Mouse (Mus musculus) adrenal gland, adult 8-10 months (tissue): ENCODE data around the gene Por. TPM values are rescaled to one million over a fixed set of nuclear protein-coding genes. Genes with fewer than 3 reads are reported as not detected.
A peak's percentile ranks its signal among the peaks of the same experiment; 100 is the strongest.

Source experiments
- DNase-seq: peaks from one replicate; pipeline ENCODE4 v3.0.0; 2022
- total RNA-seq, 4 experiments: library from RNA; stranded (reverse); gene quantifications; 2 replicates each; pipeline ENCODE4 v1.2.4; 2022

Por gene
- total RNA-seq, 4 experiments from 2014 or later, result 229 to 400 (median 271) TPM

DNA sequence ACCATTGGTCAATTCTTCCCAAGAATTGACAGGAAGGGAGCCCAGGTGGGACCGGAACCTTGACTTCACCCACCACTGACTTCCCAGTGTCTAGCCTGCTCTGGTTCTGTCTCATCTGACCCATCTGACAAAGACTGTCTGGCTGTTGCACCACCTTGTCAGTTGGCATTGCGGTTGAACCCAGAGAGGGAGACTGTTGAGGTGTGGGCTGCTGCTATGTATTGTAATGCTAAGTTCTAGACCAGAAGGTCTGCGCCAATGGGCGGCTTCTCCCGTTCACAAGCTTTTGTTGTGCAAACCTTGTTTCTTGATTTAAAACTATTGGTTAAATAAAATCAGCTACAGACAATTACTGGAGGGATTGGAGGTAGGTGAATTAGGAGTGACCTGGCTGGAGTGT is 12.7 kb upstream of the Por start:
- no peak for DNase-seq

DNA sequence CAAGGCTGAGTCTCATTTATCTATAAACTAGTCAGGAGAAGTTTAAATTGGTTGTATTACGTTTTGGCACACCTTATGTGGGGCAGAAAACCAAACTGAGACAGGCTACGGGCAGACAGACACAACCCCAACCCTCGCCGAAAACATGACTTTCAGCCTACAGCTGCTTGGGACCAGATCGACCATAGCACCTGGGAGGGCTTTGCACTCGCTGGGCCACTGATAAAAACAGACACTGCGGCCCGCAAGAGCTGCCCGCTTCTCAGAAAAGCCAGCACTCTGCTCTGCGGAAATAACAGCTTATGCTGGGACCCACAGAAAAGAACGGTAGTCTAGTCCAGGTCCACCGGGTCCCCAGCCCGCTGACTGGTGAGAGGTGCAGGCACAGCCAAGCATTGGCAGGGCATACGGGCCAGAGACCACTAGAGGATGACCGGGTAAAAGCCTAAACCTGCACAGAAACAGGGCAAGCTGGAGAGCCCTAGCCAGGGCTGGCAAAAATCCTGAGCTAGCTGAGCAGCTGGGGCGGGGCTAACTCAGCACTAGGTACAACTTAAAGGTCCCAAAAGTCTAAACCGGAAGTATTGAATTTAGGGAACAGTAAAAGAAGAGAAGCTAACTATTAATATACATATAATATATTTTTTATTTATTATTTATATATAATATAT is 12.0 kb upstream of the Por start:
- DNase-seq, result no peak

DNA sequence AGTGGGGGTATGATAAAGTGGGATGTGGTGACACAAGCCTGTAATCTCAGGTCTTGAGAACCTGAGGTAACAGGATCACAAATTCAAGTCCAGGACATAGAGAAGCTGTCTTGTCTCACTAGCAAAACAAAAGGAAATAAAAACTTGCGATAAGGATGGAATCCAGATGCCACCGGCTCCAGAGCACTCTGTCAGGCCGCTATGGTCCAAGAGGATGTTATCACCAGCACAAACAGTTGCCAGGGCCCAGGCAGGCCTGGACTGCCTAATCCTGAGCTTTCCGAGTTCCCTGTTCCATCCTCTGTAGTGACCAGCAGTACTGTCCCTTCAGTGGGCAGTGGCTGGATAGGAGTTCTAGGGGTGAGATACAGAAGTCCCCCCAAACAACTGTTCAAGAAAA is 9.9 kb upstream of the Por start:
- DNase-seq, result no peak

DNA sequence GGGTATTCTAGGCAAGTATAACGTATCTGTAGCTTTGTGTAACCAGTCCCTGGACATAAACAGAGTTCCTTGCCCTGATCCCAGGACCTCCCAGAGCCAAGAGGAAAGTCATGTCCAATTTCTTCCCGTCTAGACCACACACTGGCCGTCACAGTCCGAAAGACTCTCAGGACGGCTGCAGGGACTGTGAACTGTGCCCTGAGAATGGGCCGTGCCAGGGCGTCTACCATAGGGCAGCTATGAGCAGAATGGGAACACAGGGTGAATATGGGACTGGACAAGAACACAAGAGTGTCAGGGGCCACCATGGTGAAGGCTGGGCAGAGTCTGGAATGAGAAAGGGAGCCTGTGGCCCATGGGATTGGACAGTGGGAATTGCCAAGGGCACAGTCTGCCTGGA is 9.3 kb upstream of the Por start:
- DNase-seq, result no peak

DNA sequence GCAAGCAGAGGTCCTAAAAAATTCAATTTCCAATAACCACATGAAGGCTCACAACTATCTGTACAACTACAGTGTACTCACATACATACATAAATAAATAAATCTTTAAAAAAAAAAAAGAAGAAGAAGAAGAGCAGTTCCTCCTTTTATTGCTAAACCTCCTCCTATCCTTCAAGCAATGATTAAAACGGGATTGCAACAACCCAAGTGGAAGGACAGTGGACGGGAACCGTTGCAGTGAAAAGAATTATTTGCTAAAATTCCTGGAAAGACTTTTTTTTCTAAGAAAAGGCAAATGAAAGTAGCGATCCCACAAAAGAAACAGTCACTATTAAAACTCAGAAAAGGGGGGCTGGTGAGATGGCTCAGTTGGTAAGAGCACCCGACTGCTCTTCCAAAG is 2.9 kb upstream of the Por start:
- DNase-seq, result no peak

DNA sequence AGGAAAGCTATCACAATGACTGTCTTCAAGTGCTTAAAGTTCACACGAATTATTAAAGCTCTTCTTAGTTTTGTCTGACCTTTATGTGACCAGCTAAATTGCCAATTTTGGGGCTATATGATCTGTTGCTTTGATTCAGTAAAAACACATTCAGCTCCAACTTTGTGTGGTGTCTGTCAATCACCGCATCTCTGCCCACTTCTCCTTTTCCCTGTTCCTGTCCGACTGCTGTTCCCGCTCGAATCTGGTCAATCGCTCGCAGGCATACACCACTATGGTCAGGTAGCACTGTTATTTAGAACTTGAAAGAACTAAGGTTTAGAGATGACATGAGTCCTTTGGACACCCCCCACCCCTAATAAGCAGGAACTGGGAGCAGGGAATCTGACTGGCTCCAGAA is 1.8 kb upstream of the Por start:
- no peak for DNase-seq

DNA sequence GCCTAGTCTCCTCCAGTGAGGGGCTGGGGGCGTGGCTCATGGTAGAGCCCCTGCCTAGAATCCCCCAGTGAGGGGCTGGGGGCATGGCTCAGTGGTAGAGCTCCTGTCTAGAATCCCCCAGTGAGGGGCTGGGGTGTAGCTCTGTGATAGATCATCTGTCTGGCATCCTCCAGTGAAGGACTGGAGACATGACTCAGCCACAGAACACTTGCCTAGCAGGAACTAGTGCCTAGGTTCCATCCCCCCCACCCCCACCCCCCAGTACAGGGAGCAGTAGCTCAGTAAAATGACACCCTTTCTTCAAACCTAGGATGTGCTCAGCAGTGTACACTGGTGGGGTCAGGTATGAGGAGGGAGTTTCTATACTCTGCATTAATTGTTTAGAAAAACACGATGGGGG is 1.0 kb downstream of the Por start:
- no peak for DNase-seq

DNA sequence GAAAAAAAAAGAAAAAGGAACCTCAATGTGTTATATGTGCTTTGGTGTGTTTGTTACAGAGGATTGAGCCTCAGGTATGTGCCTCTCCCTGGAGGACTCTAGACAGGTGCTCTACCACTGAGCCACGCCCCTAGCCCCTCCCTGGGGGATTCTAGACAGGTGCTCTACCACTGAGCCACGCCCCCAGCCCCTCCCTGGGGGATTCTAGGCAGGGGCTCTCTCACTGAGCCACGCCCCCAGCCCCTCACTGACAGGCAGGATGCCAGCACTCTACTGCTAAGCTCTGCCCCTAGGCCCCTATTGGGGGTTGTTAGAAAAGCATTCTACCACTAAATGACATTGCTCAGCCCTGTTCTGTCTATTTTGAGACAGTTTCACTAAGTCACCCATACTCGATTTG is 2.7 kb downstream of the Por start:
- DNase-seq, result no peak

DNA sequence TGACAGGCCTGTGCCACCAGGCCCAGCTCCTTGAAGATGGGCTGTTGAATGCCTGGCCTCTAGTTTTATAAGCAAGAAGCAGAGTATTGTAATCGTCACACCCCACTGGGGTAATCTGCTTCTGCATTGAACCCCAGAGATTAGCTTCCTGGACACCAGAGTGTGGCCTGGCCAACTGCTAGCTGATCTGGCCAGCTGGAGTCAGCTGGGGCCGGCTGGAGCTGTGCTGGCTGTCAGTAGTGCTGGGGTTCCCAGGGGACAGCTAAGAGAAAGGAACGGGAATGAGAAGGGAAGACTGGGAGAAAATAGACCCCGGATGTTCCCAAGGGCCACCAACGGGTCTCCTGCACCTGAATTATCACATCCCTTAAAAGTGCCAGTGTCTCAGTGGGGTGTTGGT is 3.1 kb downstream of the Por start:
- no peak for DNase-seq

DNA sequence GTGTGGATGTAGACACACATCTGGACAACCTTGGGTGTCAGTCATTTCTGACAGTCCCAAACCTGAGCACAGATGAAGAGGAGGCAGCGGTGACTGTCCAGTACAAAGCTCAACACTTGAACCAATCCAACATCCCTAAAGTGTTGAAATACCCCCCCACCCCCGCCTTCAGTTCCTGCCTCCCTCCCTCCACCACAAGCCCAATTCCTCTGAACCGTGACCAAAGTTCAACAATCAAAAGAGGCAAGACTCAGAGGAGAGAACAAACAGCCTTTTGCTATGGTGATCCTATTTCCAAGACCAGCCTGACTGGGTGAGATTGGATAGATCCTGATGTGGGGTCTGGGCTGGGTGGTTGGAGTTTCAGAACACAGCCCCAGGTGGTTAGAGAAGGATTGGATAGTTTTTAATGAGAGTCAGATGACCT is 4.5 kb downstream of the Por start:
- DNase-seq, result no peak

DNA sequence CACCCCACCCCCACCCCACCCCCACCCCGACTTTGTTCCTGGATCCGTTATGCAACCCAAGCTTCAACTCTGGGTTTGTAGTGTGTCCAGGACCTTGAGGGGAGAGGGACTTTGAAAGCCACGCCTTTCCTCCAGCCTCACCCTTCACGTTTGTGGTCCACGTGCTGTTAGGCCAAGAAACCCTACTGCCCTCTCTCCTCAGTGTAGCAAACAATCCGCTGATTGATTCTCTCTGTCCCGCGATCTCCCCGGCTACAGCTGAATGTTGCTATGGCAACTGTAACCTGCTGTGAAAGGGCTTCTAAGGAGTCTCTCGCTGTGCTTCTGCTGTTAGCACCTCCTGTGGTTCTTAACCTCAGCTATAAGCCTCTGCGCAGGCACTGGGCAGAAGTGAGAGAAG is 5.0 kb downstream of the Por start:
- DNase-seq, result peak; percentile 92

DNA sequence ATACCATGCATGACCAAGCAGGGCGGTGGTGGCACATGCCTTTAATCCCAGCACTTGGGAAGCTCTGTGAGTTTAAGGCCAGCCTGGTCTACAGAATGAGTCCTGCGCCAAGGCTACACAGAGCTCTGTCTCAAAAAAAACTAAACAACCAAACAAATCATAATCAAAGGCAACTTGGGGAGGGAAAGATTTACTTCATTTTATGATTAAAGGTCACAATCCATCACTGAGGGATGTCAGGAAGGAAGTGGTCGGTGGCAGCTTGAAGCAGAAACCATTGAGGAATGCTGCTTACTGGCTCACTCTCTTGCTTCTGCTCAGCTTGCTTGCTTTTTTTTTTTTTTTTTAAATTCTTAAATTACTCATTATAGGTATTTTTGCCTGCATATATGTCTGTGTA is 6.9 kb downstream of the Por start:
- DNase-seq, result no peak

DNA sequence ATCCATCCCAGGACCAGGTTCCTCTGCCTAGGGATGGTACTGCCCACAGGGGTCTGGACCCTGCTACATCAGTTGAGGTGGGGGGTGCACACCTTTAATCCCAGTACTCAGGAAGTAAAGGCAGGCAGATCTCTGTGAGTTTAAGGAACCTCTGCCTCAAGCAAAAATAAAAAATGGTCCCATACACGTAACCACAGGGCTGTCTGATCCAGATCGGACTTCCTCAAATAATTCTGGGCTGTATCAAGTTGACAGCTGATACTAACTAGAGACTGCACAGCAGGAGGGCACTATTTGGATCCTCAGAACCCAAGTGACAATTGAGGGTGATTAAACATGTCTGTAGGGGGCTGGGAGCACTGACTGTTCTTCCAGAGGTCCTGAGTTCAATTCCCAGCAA is 7.4 kb downstream of the Por start:
- no peak for DNase-seq

DNA sequence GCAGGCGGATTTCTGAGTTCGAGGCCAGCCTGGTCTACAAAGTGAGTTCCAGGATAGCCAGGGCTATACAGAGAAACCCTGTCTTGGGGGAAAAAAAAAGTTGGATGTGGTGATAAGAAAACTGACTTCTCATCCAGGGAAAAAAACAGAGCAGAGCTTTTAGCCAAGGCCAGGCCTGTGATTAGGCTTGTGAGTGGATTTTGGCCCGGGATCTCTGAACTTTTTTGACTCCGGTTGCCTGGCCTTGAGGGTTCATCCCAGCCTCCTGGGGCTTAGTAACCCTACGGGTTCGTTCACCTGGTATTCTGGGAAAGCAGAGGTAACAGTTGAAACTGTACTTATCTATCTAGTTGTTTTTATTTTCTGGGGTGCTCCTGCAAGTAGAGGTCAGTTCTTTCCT is 8.6 kb downstream of the Por start:
- peak; percentile 78 for DNase-seq

DNA sequence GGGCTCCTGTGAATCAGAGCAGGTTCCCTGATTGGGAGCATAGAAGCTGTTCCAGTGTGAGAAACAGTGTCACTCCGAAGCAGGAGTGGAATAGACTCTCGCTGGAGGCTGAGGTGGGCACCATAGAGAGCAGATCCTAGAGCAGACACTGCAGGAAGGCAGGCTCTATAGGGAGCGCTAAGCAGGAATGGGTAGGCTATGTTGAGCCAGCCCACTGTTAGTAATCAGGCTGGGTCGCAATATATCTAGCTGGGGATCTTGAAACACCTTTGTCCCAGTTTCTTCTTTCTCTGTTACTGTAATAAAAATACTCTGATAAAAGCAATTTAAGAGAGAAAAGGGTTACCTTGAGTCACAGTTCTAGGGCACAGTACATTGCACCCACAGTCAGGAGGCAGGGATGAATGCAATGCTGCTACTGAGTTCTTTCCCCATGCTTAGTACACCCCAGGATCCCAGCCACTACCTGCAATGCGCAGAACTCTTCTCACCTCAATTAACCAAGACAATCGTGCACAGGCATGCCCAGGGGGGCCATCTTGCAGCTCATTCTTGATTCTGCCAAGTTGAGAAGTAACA is 11.2 kb downstream of the Por start:
- no peak for DNase-seq

DNA sequence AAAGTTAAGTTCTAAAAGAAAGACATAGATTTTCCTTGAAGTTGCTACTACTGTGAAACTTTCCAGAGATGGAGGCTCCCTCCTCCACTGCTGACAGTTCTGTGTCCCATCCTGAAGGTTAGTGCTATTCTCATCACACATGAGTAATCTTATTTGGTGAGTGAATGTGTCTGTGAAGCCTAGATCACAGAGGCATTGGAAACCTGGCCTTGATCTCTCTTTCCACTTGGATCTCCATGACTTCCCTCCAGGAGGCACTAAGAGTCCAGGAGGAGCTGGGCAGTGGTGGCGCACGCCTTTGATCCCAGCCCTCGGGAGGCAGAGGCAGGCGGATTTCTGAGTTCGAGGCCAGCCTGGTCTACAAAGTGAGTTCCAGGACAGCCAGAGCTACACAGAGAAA is 12.2 kb downstream of the Por start:
- no peak for DNase-seq

DNA sequence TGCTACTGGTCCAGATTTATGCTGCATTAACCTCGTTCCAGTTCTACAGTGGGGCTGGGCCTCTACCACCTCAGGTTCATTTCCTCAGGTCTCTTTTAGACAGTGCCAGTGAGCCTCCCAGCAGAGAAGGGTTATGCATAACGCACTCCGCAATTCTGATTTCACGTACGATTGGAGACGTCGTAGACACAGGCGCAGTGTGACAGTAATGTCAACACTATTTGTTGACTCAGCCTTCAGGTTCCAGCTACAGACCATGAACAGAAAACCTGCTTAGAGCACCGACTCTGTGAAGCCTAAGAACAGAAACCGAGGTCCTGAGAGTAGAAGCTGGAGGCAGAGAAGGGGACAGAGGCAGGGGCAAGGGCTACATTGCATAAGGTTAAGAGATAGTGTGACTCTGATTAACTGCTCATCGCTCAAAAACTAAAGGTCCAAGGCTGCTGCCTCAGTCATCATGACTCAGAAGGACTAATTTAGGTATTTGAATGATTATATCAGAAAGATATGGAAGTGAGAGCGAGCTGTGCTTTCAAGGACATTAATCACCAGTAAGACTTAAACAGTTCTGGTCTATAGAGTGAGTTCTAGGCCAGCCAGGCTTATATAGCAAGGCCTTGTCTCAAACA is 13.2 kb downstream of the Por start:
- no peak for DNase-seq

DNA sequence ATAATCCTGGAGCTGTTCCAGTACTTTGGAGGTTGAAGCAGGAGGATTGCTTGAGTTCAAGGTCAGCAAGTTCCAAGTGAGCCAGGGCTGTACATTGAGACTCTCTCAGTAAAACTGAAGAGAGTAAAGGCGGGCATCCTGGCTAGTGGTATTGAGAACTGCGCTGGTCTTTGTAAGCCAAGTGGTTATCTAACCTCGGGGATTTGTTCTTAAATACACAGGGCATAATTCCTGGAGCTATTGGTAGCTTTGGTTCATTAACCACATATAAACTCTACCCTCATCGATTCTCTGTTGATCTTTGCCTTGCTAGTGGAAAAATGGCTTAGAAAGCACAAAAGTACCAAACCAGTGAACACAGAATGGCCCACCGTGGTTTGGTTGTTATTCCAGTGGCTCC is 20.6 kb downstream of the Por start:
- no peak for DNase-seq

DNA sequence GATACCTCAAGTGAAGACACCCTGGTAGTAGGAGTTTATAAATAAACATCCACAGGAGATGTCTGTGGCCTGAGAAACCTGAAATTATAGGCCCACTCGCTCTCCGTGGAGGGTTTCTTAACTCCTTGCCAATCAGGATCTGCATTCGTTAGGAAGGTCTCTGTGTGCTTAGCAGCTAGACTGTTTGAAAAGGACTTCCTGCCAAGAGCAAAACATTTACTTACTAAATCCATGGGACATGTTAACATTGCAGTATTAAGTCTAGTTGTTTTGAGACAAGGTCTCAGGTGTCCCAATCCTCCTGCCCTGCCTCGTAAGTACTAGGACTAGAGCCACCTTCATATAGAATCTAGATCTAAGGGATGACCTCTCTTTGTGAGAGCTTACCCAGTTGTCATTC is 21.4 kb downstream of the Por start:
- DNase-seq, result no peak

DNA sequence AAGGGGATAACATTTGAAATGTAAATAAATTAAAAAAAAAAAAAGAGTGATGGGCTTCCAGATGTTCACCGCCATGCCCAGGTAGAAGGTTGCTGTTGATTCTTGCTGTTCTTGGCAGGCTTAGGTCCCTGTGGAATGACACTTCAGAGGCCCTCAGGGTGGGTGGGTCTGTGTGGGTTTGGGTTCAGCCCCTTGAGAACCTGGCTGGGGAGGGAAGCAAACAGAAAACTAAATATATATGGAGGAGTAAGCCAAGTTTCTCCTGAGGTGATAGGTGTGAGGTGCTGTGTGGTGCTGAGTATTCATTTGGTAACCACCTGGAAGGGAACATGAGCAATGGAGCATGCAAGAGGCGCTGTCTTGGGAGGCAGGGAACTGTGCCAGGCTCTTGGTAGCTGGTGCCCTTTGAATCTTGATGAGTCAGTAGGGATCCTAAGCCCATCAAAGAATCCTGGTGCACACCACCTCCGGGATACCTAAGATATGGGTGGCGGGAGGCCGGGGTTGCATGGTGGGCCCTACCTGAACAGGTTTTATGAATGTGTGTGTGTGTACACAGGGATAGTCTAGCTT is 23.5 kb downstream of the Por start:
- no peak for DNase-seq

DNA sequence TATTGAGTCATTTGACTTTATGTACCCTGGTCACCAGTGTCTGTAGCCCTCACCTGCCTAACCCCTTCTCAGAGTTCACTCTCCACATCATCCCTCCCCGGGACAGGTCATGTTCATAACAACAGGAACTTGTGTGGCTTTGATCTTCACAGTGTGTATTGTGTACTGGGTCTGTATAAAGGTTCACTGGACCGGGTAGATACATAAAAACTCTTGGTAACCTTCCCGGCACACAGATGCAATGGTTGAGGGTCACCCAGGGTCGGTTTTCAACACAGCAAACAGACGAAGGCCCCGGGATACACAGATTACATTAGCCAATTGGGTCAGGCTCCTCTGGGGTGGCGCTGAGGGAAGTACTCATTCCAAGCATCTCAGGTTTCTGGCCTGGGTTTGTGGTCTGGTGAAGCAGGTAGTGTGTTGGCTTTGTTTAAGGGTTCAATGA is 25.5 kb downstream of the Por start:
- DNase-seq, result no peak

DNA sequence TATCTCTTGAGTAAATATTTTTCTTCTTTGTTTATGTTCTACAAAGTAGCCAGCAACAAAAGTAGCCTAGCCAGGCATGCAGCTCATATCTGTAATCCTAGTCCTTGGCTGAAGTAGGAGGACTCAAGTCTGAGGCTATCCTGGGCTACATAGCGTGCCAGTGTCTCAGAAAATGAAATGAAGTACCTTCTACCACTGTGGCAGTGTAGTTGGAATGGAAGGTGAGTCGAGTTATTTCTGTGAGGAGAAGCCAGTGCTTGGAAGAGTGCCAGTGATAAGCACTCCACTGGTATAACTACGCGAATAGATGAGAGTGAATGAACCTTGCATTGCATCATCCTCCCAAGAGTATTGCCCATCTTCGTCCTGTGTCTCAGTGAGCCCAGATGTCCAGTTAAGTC is 27.9 kb downstream of the Por start:
- DNase-seq, result no peak

DNA sequence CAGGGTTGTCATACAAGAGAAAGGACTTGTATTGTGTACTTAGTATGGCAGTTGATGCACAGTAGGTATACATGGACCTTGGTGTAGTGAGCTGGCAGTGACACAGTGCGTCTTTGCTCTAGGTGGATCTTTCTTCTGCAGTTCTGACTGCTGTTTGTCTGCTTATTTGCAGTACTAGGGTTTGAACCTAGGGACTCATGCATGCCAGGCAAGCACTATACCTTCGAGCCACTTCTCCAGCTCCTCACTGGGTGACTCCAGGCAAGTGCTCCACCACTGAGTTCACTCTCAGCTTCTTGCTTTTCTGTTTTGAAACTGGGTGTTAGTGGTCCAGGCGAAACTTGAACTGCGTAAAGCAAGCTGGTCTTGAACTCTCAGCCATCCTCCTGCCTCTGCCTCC is 31.8 kb downstream of the Por start:
- no peak for DNase-seq

DNA sequence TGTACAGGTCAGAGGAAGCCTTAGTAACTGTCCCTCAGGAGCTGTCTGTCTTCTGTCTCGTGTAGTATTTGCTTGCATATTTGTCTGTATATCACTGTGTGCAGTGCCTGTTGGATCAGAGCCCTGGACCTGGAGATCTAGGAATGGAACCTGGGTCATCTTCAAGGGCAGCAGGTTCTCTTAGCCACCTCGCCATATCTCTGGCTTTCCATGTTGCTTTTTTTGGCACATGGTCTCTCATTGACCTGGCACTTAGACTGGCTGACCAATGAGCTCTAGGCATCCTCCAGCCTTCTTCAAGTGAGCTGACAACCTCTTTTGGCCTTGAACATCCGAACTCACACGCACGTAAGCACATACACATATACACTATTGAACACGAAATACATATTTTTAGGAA is 32.4 kb downstream of the Por start:
- no peak for DNase-seq
